Mouse (Mus musculus) liver (tissue): ENCODE results near the gene Senp5.
A peak's percentile ranks its signal among the peaks of the same experiment; 100 is the strongest.
"Not testable (repeated sequence)": the region's sequence is repeated elsewhere in the genome, so short reads cannot be mapped to it uniquely, and the experiment has no call there.

Experiments
- DNase-seq: peaks from one replicate; pipeline ENCODE4 v3.0.0-alpha.2; 2020; ENCODE audit warnings: mixed read lengths

Gene Senp5

DNA sequence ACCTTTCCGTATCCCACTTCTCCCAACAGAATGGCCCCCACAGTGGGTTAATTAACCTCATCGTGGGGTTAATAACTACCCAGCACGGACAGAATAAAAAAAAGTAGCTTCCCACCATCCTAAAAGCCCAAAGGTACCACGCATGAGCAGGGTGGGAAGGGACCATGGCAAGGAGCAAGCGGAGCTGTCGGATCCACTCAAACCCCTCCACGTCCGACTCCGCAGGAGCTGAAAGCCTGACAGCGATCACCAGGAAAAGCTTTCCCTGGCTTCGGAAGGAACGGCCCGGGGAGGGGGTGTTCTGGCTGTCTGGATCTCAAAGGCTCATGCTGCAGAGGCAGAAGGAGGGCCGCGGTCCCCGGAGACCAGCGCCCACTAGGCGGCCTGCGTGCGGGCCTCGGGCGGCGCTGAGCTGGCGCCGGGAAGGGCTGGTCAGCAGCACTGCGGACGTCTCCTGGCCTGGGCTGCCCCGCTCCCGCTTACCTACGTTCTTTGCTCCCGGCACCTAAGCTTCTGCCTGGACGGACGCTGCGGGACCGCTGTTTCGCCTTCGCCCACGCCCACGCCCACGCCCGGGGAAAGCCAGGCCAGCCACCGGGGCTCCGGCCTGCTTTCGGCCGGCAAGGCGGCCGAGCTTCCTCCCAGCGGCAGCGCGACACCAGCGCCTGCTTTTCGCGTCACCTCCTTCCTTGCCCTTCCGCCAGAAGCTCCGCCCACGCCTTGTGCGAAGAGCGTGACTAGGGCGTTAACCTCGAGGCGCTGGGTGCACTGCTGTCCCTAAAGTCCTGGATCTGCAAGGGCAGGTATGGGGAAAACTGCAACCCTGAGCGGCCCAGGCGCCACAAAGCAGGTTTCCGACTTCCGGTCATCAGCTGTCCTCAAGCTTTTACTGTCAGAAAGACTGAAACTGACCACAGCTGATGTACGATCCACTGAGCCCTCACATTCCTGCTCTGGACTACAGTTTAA, at the start of gene Senp5:
Senp5 (minus strand) TSS at position 779 of the 969 bp plus-strand sequence.
- DNase-seq = peak; percentile 94

DNA sequence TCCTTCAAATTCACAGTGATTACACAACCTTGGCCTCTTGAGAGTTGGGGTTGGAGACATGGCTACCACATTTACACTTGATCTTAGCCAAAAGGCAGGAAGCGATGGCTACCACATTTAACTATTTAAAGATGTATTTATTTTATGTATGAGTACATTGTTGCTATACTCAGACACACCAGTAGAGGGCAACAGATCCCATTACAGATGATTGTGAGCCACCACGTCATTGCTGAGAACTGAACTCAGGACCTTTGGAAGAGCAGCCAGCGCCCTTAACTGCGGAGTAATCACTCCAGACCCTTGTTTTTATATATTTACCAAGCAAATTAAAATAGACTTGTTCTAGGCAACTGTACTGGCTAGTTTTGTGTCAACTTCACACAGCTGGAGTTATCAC, 39.3 kb upstream of the Senp5 start:
- no peak for DNase-seq

DNA sequence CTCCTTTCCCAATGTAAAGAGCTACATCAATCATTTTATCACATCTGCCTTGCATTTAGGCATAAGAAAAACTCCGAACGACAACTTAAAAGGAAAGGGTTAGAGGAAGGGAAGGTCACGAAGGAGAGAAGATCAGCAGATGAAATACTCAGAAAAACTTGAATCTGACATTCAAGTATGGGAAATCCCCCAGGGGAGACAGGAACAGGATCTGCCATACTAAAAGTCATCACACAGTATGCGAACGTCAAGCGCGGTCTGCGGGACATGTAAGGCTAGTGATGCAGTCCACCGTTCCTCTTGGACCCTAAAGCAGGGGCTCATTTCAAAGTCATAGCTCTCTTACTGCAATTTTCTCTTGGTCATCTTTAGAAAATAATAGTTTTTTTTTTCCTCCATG, 16.6 kb upstream of the Senp5 start:
- DNase-seq = no peak

DNA sequence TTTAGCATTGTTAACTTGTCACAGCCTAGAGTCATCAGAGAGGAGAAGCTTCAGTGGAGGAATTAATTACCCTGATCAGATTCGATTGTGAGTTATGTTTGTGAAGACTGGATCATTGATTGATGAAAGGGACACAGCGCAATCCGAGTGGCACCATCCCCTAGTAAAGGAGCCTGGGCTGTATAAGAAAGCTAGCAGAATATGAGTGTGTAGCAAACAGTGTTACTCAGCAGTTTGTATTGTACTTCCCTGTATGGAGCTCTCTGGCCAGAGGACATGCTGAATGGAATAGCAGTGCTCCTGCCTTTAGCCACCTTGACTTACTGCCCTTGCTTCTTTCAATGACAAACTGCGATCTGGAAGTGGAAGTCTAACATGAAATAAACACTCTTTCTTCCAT, 7.2 kb upstream of the Senp5 start:
- no peak for DNase-seq

DNA sequence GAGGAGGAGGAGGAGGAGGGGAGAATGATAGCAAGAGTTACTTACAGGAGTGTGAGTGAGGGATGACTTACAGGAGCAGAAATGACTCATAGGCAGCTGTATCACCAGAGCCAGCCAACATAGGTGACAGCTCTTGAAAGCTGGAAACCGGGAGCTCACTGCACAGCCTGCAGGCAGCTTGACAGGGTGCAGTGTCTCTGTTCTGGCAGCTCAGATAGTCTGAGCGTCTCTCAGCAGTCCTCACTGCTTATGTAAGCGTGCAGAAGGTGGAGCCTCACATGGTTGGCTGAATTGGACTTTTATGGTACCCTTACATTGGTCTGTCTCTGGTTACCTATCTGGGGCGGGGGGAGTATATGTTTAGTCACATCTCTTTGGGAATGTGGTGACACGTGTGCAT, 6.8 kb upstream of the Senp5 start:
- DNase-seq = peak; percentile 27

DNA sequence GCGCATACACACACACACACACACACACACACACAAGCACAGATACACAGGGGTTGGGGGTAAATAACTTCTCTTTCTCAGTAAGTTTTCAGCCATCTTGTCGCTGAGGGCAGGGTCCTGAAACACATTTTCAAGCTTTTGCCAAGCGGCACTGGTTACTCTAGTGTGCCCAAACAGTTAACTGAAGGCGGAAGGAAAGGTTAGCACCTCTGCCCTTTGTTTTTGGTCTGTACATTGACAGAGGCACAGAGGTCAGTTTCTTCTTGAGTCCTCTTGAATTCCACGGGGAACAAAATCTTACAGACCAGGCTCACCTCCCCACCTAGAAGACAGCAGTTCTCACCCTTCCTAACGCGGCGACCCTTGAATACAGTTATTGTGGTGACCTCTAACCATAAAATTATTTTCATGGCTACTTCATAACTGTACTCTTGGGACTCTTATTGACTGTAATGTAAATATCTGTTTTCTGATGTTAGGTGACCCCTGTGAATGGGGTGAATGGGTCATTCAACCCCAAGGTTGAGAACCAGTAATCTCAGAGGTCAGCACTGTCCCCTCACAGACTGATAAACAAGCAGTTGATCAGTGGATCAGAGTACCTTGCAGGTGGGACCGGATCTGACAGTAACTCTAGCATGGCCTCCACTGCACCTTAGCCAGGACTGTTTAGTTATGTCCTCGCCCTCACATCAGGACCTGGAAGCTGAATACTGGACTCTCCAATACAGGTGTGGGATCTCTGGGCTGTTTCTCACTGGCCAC, 5.6 kb upstream of the Senp5 start:
- DNase-seq = no peak

DNA sequence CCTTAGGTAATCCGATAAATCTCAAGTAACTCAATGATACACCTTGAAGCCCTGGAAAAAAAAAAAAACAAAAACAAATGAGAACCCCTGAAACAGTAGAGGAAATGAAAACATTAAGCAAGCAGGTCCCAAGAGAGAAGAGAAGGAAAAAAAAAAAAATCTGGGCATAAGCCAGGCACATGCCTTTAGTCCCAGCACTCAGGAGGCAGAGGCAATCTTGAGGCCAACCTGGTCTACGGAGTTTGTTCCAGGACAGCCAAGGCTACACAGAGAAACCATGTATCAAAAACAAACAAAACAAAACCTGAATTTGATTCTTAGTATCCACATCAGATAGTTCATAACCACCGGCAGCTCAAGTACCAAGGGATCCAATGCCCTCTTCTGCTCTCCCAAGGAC, 1.6 kb upstream of the Senp5 start:
- DNase-seq = no peak

DNA sequence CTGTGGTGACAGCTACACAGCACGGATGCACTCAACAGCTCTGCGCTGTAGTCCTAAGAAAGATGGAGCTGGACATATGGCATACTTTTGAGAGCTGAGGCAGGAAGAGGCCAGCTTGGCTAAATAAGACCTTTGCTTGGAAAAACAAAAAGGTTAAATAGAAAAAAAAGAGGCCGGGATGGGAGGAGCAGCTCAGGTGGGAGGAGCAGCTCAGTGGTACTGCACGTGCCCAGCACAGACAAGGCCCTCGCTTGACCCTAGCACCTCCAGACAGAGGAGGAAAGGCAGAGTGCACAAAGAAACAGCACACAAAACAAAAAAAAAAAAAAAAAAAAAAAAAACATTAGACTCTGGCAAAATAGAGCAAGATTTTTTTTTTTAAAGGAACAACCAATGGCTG, 6.7 kb downstream of the Senp5 start:
- no peak for DNase-seq

DNA sequence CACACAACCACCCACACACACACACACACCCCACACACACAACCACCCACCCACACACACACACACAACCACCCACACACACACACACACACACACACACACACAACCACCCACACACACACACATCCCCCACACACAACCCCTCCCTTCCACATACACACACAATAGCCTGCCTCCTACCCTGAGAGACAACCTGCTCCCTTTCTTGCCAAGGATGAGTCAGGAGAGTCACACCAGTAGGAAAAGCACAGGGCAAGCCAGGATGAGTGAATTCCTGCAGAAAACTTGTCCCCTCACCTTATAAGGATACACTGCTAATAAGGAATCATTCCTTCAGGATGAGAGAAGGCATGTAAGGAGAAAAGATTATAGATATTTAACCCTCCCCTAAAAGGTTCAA, 9.1 kb downstream of the Senp5 start:
- DNase-seq = no peak

DNA sequence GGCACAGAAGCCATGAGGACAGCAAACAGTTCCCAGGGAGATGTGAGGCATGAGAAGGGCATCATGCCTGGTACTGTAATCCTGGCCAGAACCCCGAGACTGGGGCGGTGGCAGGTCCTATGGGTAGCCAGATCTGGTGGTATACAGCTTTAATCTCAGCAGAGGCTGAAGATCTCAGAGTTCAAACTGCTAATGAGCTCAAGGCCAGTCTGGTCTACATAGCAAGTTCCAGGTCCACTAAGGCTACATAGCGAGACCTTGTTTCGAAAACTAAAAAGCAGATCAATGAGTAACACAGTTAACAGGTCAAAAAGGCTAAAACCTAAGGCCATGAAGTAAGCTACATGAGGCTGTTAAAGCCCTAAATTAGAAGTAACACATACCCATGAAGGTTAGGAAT, 9.9 kb downstream of the Senp5 start:
- no peak for DNase-seq

DNA sequence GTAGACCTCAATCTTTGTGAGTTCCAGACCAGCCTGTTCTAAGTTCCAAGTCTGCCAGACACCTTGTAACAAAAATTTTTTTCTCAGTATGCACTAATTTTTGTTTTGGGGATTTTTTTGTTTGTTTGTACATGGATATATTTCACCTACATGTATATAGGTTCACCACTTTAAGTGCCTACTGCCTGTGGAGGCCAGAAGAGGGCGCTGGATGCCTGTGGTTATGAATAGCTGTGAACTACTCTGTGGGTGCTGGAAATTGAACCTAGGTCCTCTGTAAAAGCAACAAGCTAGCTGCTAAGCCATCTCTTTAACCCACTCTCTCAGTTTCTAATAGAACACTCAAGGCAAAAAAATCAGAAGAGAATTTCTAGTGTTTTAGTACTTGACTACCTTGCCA, 11.0 kb downstream of the Senp5 start:
- peak; percentile 9 for DNase-seq

DNA sequence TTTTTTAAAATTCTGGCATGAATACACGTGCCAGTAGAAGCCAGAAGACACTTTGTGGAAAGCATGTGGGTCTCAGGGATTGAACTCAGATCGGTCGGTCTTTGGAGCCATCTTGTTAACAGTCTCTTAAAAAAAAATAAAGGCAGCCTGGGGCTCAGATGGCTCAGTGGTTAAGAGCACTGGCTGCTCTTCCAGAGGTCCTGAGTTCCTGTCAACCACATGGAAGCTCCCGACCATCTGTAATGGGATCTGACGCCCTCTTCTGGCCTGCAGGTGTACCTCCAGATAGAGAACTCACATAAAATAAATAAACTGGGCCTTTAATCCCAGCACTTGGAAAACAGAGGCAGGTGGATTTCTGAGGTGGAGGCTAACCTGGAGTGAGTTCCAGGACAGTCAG, 22.1 kb downstream of the Senp5 start:
- DNase-seq = no peak

DNA sequence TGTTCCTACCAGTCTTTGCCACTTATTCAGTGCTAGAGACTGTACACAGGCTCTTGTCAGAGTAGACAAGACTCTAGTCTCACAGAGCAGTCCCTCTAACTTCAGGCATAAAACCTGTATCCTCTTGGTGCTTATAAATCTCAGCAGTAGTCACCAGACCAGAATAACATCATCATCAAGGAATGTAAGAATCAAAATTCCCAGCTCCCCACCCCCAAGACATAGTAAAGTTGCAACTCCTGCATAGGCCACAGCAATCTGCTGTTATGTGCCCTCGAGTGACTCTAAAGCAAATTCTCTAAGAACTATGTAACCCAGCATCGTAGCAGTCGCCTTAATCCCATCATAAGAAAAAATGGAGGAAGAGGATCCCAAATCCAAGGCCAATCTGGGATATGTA, 23.6 kb downstream of the Senp5 start:
- no peak for DNase-seq

DNA sequence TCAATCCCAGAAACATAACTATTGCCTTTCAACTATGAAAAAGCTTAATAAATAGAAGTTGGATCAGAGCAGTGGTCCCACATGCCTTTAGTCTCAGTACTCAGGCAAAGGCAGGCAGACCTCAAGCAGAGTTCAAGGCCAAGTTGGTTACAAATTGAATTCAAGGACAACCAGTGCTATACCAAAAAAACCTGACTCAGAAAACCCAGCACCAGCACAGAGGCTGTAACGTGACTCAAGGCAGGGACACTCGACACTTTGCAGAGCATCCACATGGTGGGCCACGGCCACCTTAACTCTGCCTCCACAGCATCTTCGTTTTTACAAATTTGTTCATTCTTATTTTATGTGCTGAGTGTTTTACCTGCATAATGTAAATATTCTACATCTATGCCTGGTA, 27.8 kb downstream of the Senp5 start:
- DNase-seq = no peak

DNA sequence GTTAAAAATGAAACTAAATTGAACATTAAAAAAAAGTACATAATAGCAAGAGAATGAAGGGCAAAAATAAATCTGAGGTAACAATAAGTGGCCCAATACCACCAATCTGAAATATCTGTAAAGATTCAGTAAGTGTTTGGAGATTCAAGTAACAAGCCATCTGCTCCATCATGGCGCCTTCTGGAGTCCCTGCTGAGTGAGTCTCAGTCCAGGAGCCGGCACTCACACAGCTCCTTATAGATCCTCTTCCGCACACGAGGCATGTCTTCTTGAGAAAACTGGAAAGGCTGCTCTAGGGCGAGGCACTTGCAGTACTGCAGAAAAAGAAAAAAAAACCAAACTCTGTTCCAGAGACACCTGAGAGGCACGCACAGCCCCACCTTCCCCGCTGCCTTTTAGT, 39.9 kb downstream of the Senp5 start:
- DNase-seq = no peak

DNA sequence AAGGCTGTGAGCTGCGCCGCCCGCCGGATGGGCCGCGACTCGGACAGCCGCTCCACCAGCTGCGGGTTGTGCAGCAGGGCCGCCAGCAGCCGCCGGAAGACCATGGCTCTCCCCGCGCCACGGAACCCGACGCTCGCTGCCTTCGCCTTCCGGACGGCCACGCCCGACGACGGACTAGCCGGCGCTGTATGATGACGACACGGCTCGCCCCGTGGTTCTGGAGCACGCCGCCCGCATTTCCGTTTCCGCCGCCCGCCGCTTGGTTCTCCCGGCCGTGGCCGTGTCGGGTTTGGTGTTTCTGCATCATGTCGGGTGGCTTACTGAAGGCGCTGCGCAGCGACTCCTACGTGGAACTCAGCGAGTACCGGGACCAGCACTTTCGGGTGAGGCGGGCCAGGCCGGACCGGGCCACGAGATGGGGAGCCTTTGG, 54.7 kb downstream of the Senp5 start, which contains the start of the genes 0610012G03Rik and Ncbp2:
0610012G03Rik (minus strand) TSS at position 150 of the 430 bp plus-strand sequence.
Ncbp2 (plus strand) TSS at position 169 of the 430 bp plus-strand sequence.
- DNase-seq = peak; percentile 94

DNA sequence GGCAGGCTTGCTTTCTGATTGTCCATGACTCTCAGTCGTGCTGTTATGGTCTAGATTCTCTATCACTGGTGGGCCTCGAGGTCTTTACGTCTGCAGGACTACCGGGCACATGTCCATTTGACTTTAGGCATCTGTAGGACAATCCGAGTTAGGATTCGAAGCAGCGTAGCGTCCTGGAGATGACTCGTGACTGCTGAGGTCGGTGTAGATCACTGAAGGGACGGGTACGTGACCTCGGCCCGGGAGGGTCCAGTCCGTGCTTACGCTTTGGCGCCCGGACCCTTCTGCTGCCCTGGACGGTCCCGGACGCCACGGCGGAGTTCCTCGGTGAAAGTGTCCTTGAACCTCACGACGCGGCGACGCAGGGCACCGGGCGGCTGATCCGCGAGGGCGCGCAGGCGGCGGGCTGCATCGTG, 55.2 kb downstream of the Senp5 start:
- DNase-seq = no peak

DNA sequence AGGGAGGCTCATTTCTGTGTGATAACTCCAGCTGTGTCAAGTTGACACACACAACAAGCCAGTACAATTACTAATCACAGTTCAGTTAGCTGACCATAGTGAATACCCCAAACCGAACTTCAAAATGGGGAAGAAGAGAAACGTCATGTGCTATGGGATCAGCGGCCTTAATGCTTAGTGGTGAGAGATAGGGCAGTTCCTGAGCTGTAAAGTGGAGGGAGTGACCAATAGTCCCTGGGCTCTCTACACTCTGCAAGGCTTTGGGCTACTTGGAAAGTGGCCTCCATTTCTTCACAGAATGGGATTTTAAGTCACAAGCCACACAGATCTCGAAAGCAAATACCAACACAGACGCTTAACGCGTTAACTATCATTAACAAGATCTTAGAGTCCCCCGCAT, 55.8 kb downstream of the Senp5 start:
- no peak for DNase-seq

DNA sequence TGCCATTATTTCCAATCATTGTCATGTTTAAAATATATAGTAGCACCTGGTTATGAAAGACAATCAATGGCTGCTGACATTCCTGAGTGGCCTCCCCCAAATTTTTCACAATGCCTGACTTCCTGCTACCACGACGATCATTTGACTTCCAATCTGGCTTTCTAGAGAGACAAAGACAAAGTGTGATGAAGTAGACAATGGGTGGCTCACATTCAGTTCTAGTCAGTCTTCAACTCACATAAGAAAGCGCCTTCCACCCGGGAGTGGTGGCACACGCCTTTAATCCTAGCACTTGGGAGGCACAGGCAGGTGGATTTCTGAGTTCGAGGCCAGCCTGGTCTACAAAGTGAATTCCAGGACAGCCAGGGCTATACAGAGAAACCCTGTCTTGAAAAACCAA, 57.1 kb downstream of the Senp5 start:
- not testable (repeated sequence) for DNase-seq

DNA sequence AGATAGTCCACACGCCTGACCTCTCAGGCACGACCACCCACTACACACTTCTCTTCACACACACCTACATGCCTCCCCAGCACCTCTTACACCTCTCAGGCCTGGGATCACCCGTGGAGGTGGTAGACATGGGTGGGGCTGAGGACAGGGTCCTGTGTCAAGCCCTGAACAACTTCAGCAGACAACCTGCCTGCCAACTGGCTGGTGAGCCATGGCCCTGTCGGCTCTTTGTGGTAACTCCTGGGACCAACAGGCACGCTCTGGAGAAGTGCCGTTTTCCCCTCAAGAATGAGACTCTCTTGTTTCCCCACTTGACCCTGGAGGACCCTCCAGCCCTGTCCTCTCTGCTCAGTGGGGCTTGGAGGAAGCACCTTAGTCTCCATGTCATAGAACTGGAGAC, 57.7 kb downstream of the Senp5 start:
- no peak for DNase-seq

DNA sequence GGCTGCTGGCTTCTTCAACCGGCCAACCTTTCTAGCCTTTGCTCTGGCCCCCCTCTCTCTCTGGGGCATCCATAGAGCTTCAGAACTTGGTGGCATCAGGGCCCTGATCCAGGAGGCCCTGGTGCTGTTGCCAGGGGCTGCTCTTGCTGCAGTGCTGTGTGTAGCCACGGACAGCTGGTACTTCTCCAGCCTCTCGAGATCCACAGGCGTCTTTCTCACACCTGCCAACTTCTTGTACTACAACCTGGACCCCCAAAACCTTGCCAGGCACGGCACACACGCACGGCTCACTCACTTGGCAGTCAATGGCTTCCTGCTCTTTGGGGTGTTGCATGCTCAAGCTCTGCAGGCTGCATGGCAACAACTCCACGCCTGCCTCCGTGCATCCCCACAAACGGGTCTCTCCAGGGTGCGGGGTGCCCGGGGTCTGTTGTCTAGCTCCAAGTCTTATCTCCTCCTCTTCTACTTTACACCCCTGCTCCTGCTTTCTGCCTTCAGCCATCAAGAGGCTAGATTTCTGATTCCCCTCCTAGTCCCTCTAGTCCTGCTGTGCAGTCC, 58.3 kb downstream of the Senp5 start:
- no peak for DNase-seq

DNA sequence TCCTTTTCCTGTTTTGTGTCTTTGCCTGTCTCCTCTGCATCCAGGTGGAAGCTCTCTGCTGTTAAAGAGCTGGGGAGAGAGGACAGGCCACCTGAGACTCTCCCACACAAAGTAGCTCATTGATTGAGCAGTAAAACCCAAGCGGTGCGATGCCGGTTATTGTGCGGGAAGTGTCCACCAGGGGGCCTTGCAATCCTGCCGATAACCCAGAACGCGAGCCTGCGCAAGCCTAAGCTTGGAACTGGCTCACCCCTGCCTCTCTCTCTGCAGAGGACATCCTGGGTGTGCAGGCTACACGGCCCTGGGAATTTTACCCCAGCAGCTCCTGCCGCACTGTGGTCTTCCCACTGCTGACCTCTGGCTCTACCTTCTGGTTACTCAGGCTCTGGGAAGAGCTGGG, 59.1 kb downstream of the Senp5 start:
- peak; percentile 76 for DNase-seq

DNA sequence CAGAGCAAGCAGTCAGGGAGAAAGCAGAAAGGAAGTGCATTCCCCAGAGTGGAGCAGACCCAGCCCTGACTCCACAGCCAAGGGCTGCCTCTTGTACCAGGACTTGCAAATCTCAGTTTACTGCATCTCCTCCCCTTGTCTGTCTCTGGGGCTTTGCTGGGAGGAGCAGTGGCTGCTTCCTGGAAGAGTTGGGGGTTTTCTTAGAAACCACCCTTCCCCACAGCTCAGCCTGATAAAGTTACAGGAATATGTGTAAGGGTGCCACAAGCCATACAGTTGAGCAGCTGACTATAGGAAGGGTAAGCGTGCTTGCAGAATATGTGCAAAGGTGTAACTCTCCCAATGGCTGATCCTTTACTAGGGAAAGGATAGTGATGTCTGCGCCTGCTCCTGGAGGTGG, 62.5 kb downstream of the Senp5 start:
- peak; percentile 32 for DNase-seq

DNA sequence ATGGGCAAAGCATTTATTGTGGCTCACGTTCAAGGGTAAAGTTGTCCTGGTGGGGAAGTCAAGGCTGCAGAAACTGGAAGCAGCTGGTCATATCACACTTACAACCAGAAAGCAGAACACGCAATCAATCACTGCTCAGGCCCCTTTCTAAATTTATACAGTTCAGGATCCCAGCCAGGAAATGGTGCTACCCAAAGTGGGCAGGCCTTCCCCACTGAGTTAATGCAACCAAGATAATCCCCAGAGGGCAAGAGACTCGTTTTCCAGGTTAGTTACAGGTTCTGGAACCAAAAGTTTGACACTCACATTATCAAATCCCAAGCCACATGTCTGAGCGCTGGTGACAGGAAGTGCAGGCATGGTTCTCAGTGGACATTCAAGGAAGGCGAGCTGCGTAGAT, 64.2 kb downstream of the Senp5 start:
- DNase-seq = no peak
